Mouse (Mus musculus) bone marrow macrophage, adult 2 months (primary cell): ENCODE measurements around the gene Slc1a5. TPM values are rescaled to one million over a fixed set of nuclear protein-coding genes. Genes with fewer than 3 reads are reported as not detected.

ENCODE experiments used
- H3K27ac ChIP-seq: 2 replicates; pipeline ENCODE4 v1.5.1; 2012; ENCODE audit warnings: low read depth, low read length; ENCODE audit not compliant: insufficient read depth
- H3K4me1 ChIP-seq: 2 replicates; pipeline ENCODE4 v1.6.1; 2012; ENCODE audit warnings: low read length; ENCODE audit not compliant: control insufficient read depth, insufficient read depth
- H3K4me3 ChIP-seq: 2 replicates; pipeline ENCODE4 v1.5.1; 2012; ENCODE audit warnings: mild to moderate bottlenecking, low read length, moderate library complexity; ENCODE audit not compliant: insufficient read depth
- CTCF ChIP-seq: IDR thresholded peaks from 2 replicates; pipeline ENCODE4 v1.5.1; 2012; ENCODE audit warnings: low read depth, mild to moderate bottlenecking, low read length, moderate library complexity
- POLR2A ChIP-seq: IDR thresholded peaks from 2 replicates; pipeline ENCODE4 v1.6.1; 2012; ENCODE audit warnings: mild to moderate bottlenecking, low read depth, low read length, borderline replicate concordance
- polyA plus RNA-seq: library from polyadenylated mRNA; stranded (reverse); fragments of >200 nt; gene quantifications from 2 replicates; pipeline ENCODE4 v1.2.4, GENCODE M21; 2012; ENCODE audit not compliant: missing spikeins, insufficient read depth, insufficient read length

The Slc1a5 gene
- polyA plus RNA-seq, 1 experiment: 25.0 TPM

GRCm38 (mm10) chr7:16816078-16816474 is 34.9 kb downstream of the Slc1a5 start:
- Histone ChIP-seq H3K27ac (peak overlapping the region; percentile 46), H3K4me3 (peak overlapping the region; percentile 96), H3K4me1 (peaks cover 35% of the 10 kb centered on the region)
- TF ChIP-seq POLR2A: no peak
- no peak for TF ChIP-seq CTCF

- Histone ChIP-seq H3K4me1 (peaks cover 40% of the 10 kb centered on the region), H3K27ac (peak within 1 kb of the TSS; percentile 46), H3K4me3 (peak within 1 kb of the TSS; percentile 96)
- no peak for TF ChIP-seq POLR2A
- no peak for TF ChIP-seq CTCF
Observed at GRCm38 (mm10) chr7:16816475-16817122, 35.5 kb downstream of the Slc1a5 start, which contains the start of gene Fkrp. Fkrp (minus strand) TSS chr7:16816732.

- TF ChIP-seq CTCF (no peak), POLR2A (no peak)
- no peak overlapping the region for H3K27ac ChIP-seq
- peaks cover 50% of the 10 kb centered on the region for H3K4me1 ChIP-seq
- H3K4me3 ChIP-seq: peak overlapping the region; percentile 96
Observed at GRCm38 (mm10) chr7:16817693-16818092, 36.6 kb downstream of the Slc1a5 start.

GRCm38 (mm10) chr7:16819794-16820193 is 38.7 kb downstream of the Slc1a5 start:
- Histone ChIP-seq H3K27ac (peak overlapping the region; percentile 44), H3K4me1 (peaks cover 57% of the 10 kb centered on the region), H3K4me3 (no peak overlapping the region)

GRCm38 (mm10) chr7:16820271-16820763 is 39.2 kb downstream of the Slc1a5 start:
- H3K4me3 ChIP-seq: no peak overlapping the region
- H3K27ac ChIP-seq: peak overlapping the region; percentile 44
- no peak for TF ChIP-seq POLR2A
- no peak for TF ChIP-seq CTCF
- peaks cover 57% of the 10 kb centered on the region for H3K4me1 ChIP-seq

More at GRCm38 (mm10) chr7:16819794-16820193, 38.7 kb downstream of the Slc1a5 start:
- TF ChIP-seq POLR2A: no peak
- TF ChIP-seq CTCF: no peak

- Histone ChIP-seq H3K27ac (peak overlapping the region; percentile 38), H3K4me3 (0 out of 2 replicates have a peak overlapping the region, but pooled peaks have one; percentile 3), H3K4me1 (peaks cover 56% of the 10 kb centered on the region)
- no peak for TF ChIP-seq CTCF
- TF ChIP-seq POLR2A: no peak
Observed at GRCm38 (mm10) chr7:16821091-16821490, 40.0 kb downstream of the Slc1a5 start.

- Histone ChIP-seq H3K27ac (no peak overlapping the region), H3K4me3 (no peak overlapping the region)
Observed at GRCm38 (mm10) chr7:16821669-16822101, 40.5 kb downstream of the Slc1a5 start.

GRCm38 (mm10) chr7:16823734-16824133 is 42.6 kb downstream of the Slc1a5 start:
- TF ChIP-seq POLR2A (no peak), CTCF (no peak)
- no peak overlapping the region for H3K27ac ChIP-seq
- no peak overlapping the region for H3K4me3 ChIP-seq
- H3K4me1 ChIP-seq: peaks cover 60% of the 10 kb centered on the region

More at GRCm38 (mm10) chr7:16821669-16822101, 40.5 kb downstream of the Slc1a5 start:
- TF ChIP-seq CTCF: no peak
- no peak for TF ChIP-seq POLR2A
- peaks cover 60% of the 10 kb centered on the region for H3K4me1 ChIP-seq

- H3K27ac ChIP-seq: no peak overlapping the region
- no peak overlapping the region for H3K4me3 ChIP-seq
- TF ChIP-seq CTCF: peak; percentile 24; the same call in 1 of the 2 replicates
- no peak for TF ChIP-seq POLR2A
- peaks cover 44% of the 10 kb centered on the region for H3K4me1 ChIP-seq
Observed at GRCm38 (mm10) chr7:16825785-16826184, 44.6 kb downstream of the Slc1a5 start.

GRCm38 (mm10) chr7:16826571-16826970 is 45.4 kb downstream of the Slc1a5 start:
- TF ChIP-seq CTCF (no peak), POLR2A (no peak)
- Histone ChIP-seq H3K27ac (no peak overlapping the region), H3K4me1 (peaks cover 36% of the 10 kb centered on the region), H3K4me3 (no peak overlapping the region)
